ENCODE assay signal across 8 mouse cellular contexts in the genomic region with DNA sequence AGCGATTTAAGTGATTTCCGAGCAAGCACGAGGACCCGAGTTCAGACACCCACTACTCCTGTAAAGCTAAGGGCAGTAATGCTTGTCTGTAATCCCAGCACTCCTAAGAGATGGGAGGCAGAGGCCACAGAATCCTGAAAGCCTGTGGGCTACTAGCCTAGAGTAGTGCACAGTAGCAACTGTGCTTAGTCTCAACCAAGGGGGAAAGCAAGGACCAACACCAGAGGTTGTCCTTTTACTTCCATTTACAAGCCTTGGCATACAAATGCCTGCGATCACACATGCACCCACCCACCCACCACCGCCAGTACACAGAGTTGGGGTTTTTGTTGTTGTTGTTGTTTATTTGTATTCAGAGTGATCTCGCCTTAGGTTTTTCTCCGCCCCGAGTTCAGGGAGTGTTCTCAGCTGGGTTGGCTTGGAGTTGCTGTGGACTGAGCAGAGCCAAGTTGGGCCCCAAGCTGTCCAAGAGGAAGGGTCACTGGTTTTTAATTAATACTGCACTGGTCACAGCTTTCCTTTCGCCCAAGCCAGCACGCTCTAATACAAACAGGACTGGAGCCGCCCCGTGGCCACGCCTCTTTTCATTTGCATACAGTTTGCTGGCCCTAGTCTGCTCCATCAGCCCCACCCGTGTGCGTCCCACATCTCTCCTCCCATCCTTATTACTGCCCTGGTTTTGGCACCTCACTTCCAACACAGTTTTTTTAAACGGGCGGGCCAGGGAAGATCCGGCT.
DNase-seq lines count a peak whose midpoint lies in the region; ATAC-seq and TF ChIP-seq lines count a peak whose summit lies in the region.

No protein-coding gene starts in this region.

- H3K4me1 ChIP-seq in kidney, embryonic 14.5 days (ENCODE audit: control insufficient read depth, insufficient read depth, low read length): peaks cover 8% of the 10 kb centered on the region; the same call in 1 of the 2 replicates
- H3K4me1 ChIP-seq in forebrain, embryonic 14.5 days (ENCODE audit: control insufficient read depth, insufficient read depth, low read length): 0 out of 2 replicates have a peak, but pooled peaks cover 2% of the 10 kb centered on the region
- H3K4me1 ChIP-seq in limb, embryonic 15.5 days: peaks cover 6% of the 10 kb centered on the region; the same call in 1 of the 2 replicates

- H3ac ChIP-seq in myocyte (ENCODE audit: control insufficient read depth, insufficient read length): no peak overlapping the region

- 27% methylated on average over 19 of the region's 19 CpGs for WGBS in kidney, embryonic 14.5 days
- WGBS in forebrain, embryonic 14.5 days: 37% methylated on average over 19 of the region's 19 CpGs
- 35% methylated on average over 19 of the region's 19 CpGs for WGBS in limb, embryonic 15.5 days

- H3K79me2 ChIP-seq in myocyte (ENCODE audit: control insufficient read depth, insufficient read depth): no peaks in the 10 kb centered on the region

- no peaks in the 10 kb centered on the region for H3K27me3 ChIP-seq in kidney, embryonic 14.5 days (ENCODE audit: control insufficient read depth, insufficient read depth, low read length)
- no peaks in the 10 kb centered on the region for H3K27me3 ChIP-seq in forebrain, embryonic 14.5 days (replicated peaks; ENCODE audit: control insufficient read depth, insufficient read depth, low read length)
- no peaks in the 10 kb centered on the region for H3K27me3 ChIP-seq in limb, embryonic 15.5 days
- no peaks in the 10 kb centered on the region for H3K27me3 ChIP-seq in myocyte (ENCODE audit: control insufficient read depth, insufficient read depth, insufficient read length)

- H3K4me2 ChIP-seq in kidney, embryonic 14.5 days (replicated peaks; ENCODE audit: low read depth, low read length): peak overlapping the region; percentile 36
- H3K4me2 ChIP-seq in forebrain, embryonic 14.5 days (ENCODE audit: low read length): peak overlapping the region; percentile 33
- peak overlapping the region; percentile 36 for H3K4me2 ChIP-seq in limb, embryonic 15.5 days
- H3K4me2 ChIP-seq in myocyte (ENCODE audit: low read depth): peak overlapping the region; percentile 55

- peak; percentile 93 for ATAC-seq in kidney, embryonic 14.5 days (ENCODE audit: low FRiP score, low TSS enrichment)
- peak; percentile 89 for ATAC-seq in forebrain, embryonic 14.5 days
- ATAC-seq in limb, embryonic 15.5 days (ENCODE audit: insufficient number of reproducible peaks, low FRiP score, low TSS enrichment, low read depth): peak; percentile 55
- no peak for ATAC-seq in cerebellum, adult (ENCODE audit: insufficient number of reproducible peaks, low FRiP score, low TSS enrichment)

- H3K9ac ChIP-seq in kidney, embryonic 14.5 days (ENCODE audit: low read depth, low read length): no peak overlapping the region
- no peak overlapping the region for H3K9ac ChIP-seq in forebrain, embryonic 14.5 days (ENCODE audit: low read length)
- H3K9ac ChIP-seq in limb, embryonic 15.5 days: no peak overlapping the region

- H3K27ac ChIP-seq in kidney, embryonic 14.5 days (ENCODE audit: low read depth, low read length): no peak overlapping the region
- H3K27ac ChIP-seq in forebrain, embryonic 14.5 days (ENCODE audit: low read depth, low read length): no peak overlapping the region
- H3K27ac ChIP-seq in limb, embryonic 15.5 days: no peak overlapping the region

- no peak overlapping the region for H3K4me3 ChIP-seq in kidney, embryonic 14.5 days (ENCODE audit: low read length)
- no peak overlapping the region for H3K4me3 ChIP-seq in forebrain, embryonic 14.5 days (ENCODE audit: low read depth, low read length)
- H3K4me3 ChIP-seq in limb, embryonic 15.5 days: no peak overlapping the region; the same call in 1 of the 2 replicates
- no peak overlapping the region for H3K4me3 ChIP-seq in myocyte

- no peaks in the 10 kb centered on the region for H3K9me3 ChIP-seq in kidney, embryonic 14.5 days (ENCODE audit: control insufficient read depth, low read length)
- no peaks in the 10 kb centered on the region for H3K9me3 ChIP-seq in forebrain, embryonic 14.5 days (replicated peaks; ENCODE audit: control insufficient read depth, low read length)
- H3K9me3 ChIP-seq in limb, embryonic 15.5 days: no peaks in the 10 kb centered on the region

- no peak for TF ChIP-seq POLR2A in myocyte (IDR thresholded peaks at IDR 0.05; ENCODE audit: insufficient read length, low read depth)

- DNase-seq in kidney, adult 11 months: no peak
- DNase-seq in forebrain, embryonic 14.5 days (ENCODE audit: low spot score): peak; percentile 51
- DNase-seq in thymus, postnatal 14 days: no peak
- DNase-seq in urinary bladder, postnatal 36 days (ENCODE audit: low spot score in 2 of 2): no peak

- H3K36me3 ChIP-seq in kidney, embryonic 14.5 days (ENCODE audit: control insufficient read depth, insufficient read depth, low read length): no peaks in the 10 kb centered on the region
- no peaks in the 10 kb centered on the region for H3K36me3 ChIP-seq in forebrain, embryonic 14.5 days (ENCODE audit: control insufficient read depth, insufficient read depth, low read length)
- H3K36me3 ChIP-seq in limb, embryonic 15.5 days: no peaks in the 10 kb centered on the region
- no peaks in the 10 kb centered on the region for H3K36me3 ChIP-seq in myocyte (ENCODE audit: control insufficient read depth, insufficient read depth)

TF ChIP-seq in myocyte, 11 proteins besides CTCF, POLR2A, EP300 and RAD21:
- TF ChIP-seq MYOD1 (IDR thresholded peaks at IDR 0.05; ENCODE audit: control insufficient read depth in 1 of 3, insufficient read length in 2 of 3, low read depth in 2 of 3) (no peak), POLR2AphosphoS2 (IDR thresholded peaks at IDR 0.05; ENCODE audit: insufficient read length, low read depth) (no peak), USF1 (IDR thresholded peaks at IDR 0.05; ENCODE audit: low read depth) (no peak), TCF3 (IDR thresholded peaks at IDR 0.05; ENCODE audit: insufficient read length, low read depth) (no peak), REST (IDR thresholded peaks at IDR 0.05; ENCODE audit: insufficient read depth, insufficient read length) (no peak), SRF (IDR thresholded peaks at IDR 0.05; ENCODE audit: control insufficient read depth, insufficient read length, low read depth) (no peak), E2F4 (IDR thresholded peaks at IDR 0.05; ENCODE audit: insufficient read depth) (no peak), MAX (IDR thresholded peaks at IDR 0.05; ENCODE audit: low read depth) (no peak), TCF12 (IDR thresholded peaks at IDR 0.05; ENCODE audit: insufficient read depth, poor library complexity, severe bottlenecking) (no peak), CEBPB (IDR thresholded peaks at IDR 0.05; ENCODE audit: insufficient read depth, poor library complexity, severe bottlenecking) (no peak), MYOG (IDR thresholded peaks at IDR 0.05; ENCODE audit: control insufficient read depth in 1 of 3, insufficient read depth in 1 of 3, insufficient read length in 2 of 3, low read depth in 2 of 3) (no peak)
TF ChIP-seq in myocyte: peak in this region for 0.
